Mouse (Mus musculus) frontal cortex, postnatal 25 days (tissue): Measurements from ENCODE around the gene Defa37.
"Not testable (repeated sequence)": the region's sequence is repeated elsewhere in the genome, so short reads cannot be mapped to it uniquely, and the experiment has no call there.

Source experiments
- DNase-seq, 2 experiments: peaks; one replicate each; pipeline ENCODE4 v3.0.0; 2022; ENCODE audit warnings: low spot score in 2 of 2

Defa37 gene

DNA sequence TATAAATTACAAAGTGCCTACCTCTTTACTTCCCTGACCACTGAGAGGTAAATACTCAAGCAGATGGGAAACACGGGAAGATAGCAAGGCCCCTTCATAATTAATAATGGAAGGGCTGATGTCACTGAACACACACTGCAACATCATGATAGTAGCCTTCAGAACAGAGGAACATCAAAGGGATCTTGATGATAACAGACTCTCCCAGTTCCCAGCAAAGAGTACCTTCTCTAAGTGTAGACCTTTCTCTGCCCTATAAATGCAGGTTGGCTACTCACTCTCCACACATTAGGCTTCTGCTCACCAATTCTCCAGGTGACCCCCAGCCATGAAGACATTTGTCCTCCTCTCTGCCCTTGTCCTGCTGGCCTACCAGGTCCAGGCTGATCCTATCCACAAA, at the start of gene Defa37:
Gene Defa37, plus strand, starts transcription at position 301 of the 400 bp plus-strand sequence.
- not testable (repeated sequence) for DNase-seq

GRCm38 (mm10) chr8:21528732-21529131, 36.5 kb upstream of the Defa37 start, which contains the start of gene Defa32:
Defa32 (plus strand) TSS chr8:21529032.
- not testable (repeated sequence) for DNase-seq

GRCm38 (mm10) chr8:21582706-21583105, 17.5 kb downstream of the Defa37 start, which contains the start of gene Defa28:
Defa28 (plus strand) TSS chr8:21583006.
- DNase-seq, result not testable (repeated sequence)

GRCm38 (mm10) chr8:21594408-21594807, 29.2 kb downstream of the Defa37 start, which contains the start of gene Gm7861:
Gm7861 (minus strand) TSS chr8:21594508.
- not testable (repeated sequence) for DNase-seq
